Mouse (Mus musculus) ovary, postnatal 14 days (tissue): ENCODE data around the gene Dysf.

Experiments used
- DNase-seq: peaks from one replicate; pipeline ENCODE4 v3.0.0; 2022; ENCODE audit warnings: low spot score

Dysf gene

GRCm38 (mm10) chr6:84111106-84111505, 102.7 kb downstream of the Dysf start:
- DNase-seq: no peak

DNA sequence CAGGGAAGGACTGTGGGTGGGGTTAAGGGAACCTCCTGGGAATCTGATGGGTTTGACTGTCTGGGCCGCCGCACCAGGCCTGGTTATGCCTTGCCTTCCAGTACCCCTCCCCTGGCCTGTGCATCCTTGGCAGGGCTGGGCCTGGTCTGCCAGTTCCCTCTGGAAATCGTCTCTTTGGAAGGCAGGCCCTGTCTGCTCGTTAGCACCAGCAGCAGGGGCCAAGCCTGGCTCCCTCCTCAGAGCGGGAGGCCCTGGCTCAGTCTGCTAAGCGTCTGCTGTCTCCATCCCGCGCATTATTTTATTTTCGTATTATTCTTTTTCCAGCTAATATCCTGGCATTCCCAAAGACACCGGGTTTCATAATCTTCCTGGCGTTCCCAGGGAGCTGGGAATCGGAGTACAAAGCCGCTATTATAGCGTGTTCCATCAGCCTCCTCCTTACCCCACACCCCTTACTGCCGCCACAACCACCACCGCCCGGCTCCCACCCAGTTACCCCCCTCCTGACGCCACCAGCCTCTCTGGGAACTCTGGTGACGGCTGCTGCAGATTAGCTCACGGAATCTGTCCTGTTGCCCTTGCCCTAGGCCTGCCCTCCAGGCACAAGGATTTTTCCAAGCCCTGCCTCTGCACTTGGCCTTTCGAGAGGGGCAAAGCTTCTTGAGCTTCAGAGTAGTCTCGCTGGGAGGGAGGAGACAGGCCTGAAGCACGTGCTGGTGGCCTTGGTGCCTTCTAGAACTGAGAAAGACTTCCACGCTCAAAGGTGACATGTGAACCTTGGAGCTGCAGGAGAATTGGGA, 111.5 kb downstream of the Dysf start:
- DNase-seq: no peak

- DNase-seq: no peak
Measured at GRCm38 (mm10) chr6:84124609-84125008, 116.2 kb downstream of the Dysf start.

DNA sequence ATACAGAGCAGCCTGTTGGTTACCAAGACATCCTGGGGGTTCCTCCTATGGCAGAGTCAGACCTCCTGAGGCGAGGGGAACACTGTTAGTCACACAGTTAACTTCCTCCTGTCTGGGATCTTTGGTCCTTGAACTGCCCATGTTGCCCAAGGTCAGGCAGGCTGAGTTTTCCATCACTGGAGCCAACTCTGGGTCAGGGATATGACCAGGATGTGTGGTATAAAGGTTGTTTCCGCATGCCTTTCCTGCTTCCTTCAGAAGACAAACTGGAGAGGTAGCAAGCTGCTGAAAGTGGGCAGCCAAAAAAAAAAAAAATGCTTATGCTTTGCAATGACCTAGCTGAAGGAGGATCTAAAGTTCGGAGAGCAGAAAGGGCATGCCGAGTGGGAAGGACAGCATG, 116.7 kb downstream of the Dysf start:
- no peak for DNase-seq

- DNase-seq: no peak
Measured at GRCm38 (mm10) chr6:84128229-84128628, 119.8 kb downstream of the Dysf start.

DNA sequence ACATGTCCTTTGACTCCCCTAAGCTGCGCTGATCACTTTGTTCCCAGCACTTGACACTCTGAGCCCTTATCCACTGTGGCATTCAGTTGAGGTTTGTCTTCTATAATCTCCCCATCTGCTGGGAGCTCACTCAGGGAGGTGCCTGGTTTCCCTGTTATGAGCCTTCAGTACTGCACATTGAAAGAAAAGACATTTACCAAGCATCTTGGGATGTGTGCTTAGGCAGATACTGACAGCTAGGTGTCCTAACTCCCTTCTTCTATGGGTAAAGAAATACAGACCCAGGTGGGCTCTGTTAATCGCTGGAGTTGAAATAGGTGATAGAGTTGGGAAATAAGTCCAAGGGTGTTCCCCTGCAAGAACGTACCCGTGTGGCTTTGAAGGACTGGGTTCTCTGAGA, 122.5 kb downstream of the Dysf start:
- no peak for DNase-seq

DNA sequence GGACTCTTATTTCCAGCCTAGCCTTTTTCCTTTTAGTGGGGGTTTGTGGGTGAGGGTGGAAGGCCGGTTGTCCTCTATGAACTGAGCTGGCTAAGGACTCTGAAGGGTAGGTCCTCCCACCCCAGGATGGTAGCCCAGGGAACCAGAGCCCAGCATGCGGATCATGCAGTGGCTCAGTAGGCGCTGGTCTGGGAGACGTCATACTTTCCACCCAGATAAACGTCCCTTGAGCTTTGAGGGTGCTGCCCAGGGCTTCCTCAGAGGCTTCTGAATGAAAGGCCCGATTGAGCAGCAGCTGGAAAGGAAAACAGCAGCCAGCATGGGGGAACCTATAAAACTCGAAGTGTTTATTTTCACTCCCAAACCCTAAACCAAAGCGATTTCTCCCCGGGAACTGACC, 123.1 kb downstream of the Dysf start:
- DNase-seq: no peak

GRCm38 (mm10) chr6:84133053-84133452, 124.7 kb downstream of the Dysf start:
- no peak for DNase-seq

GRCm38 (mm10) chr6:84133996-84134721, 125.8 kb downstream of the Dysf start:
- no peak for DNase-seq

DNA sequence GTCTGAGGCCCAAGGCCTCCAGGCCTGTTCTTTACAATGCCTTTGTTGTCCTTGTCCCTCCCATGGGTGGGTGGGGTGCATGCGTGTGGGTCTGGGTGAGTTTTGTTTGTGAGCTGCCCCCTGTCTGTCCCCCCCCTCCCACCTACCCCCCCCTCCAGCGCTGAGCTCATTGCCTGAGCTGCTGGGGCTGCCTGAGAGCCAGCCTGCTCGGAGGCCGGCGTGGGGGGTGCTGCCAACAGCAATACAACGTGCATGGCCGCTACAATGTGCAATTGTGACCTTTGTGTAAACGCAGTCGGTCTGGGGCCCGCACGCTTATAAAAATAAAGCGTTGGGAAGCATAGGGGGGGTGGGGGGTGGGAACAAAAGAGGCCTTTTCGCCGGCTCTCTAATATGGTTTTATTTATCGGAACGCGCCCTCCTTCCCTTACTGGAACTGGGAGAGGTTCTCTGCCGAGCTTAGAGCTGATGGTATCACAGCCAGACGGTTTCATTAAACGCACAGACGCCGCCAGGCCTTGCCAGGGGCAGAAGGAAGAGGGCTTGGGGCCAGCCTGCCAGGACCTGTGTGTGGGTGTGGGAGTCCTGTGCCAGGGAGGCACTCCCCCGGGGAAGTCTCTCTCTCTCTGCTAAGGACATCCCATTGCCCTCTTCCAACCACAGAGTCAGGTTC, 126.5 kb downstream of the Dysf start:
- DNase-seq: no peak

DNA sequence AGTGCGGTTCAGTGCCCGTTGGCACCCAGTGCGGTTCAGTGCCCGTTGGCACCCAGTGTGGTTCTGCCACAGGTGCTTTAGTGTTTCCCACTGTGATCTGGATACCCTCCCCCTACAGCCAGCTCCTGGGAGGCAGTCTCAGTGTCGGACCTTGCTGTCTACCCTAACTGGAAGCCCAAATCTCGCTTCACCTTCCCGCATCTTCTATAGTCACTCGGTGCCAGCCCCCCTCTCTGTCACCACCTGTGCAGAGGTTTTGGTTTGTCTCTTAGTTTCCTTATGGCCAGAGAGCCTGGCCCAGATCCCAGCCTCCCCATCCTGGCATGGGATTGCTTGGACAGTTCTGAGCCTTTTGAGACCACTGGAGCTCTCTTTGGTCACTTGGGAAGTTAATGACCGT, 127.3 kb downstream of the Dysf start:
- no peak for DNase-seq

- DNase-seq: no peak
Measured at GRCm38 (mm10) chr6:84136345-84136744, 128.0 kb downstream of the Dysf start.

GRCm38 (mm10) chr6:84139932-84140331, 131.5 kb downstream of the Dysf start:
- DNase-seq: peak; percentile 37

GRCm38 (mm10) chr6:84142481-84142880, 134.1 kb downstream of the Dysf start:
- no peak for DNase-seq

- DNase-seq: no peak
Measured at GRCm38 (mm10) chr6:84143328-84143727, 134.9 kb downstream of the Dysf start.

- no peak for DNase-seq
Measured at GRCm38 (mm10) chr6:84144393-84144792, 136.0 kb downstream of the Dysf start.

DNA sequence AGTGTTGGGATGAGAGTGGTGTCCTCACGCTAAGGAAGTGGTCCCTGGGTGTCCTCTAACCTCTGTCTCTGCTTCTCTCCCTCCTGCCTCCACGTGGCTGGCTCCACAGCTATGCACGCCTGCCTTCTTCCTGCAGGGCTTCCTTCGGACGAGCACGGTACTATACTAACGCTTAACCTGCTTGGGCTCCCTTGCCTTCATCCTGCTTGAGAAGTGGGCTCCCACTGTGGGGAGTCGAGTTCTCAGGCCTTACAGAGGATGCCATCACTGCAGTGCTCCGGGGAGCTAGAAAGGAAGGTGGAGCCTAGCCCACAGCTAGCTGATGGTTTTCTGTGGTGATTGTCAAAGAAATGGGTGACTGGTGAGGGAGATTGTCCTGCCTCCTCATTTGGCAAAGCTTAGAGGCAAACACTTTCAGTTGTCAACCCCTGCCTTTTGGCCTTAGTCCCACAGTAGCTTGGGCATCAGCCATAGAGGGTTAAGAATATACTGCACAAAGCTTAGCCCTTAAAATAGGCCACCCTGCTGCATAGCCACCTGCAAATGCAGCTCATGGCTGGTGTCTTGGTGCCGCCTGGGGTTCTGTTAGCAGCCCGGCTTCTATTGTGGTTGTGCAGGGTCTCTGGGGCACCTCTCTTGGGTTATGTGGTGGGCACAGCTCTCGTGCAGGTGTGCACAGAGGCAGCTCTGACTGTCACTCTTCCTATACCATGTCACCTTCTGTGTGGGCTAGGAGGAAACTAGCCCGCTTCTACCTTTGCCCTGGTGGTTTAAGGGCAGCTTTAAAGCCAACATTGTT, 139.0 kb downstream of the Dysf start:
- no peak for DNase-seq

DNA sequence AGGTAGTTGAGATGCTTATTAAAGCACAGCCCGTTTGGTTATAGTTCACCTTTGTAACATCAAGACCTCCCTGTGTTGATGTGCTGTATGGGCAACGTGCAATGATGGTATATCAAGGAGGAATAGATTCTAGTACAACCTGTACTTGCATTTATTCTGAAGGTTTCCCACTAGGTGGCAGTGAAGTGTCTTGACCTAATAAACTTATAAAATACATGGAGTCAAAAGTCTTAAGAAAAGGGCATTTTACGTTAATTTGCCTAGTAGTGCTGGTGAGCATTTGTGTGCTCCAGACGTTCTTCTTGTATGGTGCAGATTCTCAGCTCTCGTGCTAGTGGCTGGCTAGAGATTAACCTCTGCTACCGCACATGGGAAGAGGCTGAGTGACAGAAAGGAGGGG, 140.1 kb downstream of the Dysf start:
- DNase-seq: no peak

- DNase-seq: no peak
Measured at GRCm38 (mm10) chr6:84154508-84154907, 146.1 kb downstream of the Dysf start.

GRCm38 (mm10) chr6:84155765-84156164, 147.4 kb downstream of the Dysf start:
- no peak for DNase-seq

DNA sequence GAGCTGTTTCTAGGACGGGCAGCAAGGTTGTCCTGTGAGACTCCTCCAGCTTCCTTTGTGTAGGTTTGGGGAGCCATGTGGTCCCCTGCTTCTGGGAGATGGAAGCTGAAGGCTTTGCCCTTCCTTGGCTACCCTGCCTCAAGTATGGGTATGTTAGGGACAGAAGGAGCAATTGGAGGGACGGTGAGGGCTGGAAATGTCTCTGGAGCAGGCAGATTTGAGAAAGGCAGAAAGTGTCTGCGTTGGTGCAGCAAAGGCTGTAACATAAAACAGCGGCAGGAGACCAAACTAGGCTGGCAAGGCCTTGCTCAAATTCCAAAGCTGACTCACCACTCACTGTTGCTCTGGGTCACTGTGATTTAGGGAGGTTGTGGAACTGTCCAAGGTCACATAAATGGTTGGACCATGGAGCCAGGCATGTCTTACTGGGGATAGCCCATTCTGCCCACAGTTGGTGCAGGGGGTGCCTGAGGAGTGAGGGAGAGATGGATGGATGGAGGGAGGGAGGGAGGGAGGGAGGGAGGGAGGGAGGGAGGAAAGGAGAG, 148.2 kb downstream of the Dysf start:
- no peak for DNase-seq

GRCm38 (mm10) chr6:84159046-84159445, 150.7 kb downstream of the Dysf start:
- DNase-seq: no peak
